Mouse (Mus musculus) right cerebral cortex, adult 18-20 months (tissue): ENCODE results near the gene Id4.
A peak's percentile ranks its signal among the peaks of the same experiment; 100 is the strongest.

Experiments used
- DNase-seq: peaks from one replicate; pipeline ENCODE4 v3.0.0; 2022; ENCODE audit warnings: mixed read lengths

Id4 gene

DNA sequence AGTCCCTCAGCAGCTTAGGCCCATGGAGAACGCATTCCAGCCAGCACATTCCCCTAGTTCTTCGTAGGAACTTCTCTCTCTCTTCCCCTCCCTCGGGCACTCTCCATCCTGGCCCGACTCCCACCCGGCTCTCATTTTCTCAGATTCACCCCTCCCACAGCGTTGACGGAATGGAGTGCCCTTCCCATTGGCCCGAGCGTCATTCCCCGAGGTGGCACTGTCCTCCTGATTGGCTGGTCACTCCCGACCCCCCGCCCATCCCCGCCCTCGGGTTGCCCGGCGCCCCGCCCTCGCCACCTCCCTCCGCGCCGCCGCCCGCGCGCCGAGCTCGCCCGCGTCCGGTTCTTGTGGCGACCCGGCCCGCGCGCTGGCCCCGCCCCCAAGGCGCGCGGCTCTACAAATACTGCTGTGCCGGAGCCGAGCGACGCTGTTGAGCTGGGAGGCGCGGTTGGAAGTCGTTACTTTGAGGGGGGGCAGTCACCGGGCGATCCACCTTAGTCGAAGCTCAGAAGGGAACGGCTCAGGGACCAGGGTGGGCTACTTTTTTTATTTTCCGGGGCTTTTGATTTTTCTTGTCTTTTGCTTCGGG lies at the start of gene Id4:
Gene Id4 (plus strand): TSS at position 539 of the 589 bp plus-strand sequence.
- peak; percentile 97 for DNase-seq

GRCm38 (mm10) chr13:48227136-48227535 lies 33.9 kb upstream of the Id4 start:
- DNase-seq: peak; percentile 5

DNA sequence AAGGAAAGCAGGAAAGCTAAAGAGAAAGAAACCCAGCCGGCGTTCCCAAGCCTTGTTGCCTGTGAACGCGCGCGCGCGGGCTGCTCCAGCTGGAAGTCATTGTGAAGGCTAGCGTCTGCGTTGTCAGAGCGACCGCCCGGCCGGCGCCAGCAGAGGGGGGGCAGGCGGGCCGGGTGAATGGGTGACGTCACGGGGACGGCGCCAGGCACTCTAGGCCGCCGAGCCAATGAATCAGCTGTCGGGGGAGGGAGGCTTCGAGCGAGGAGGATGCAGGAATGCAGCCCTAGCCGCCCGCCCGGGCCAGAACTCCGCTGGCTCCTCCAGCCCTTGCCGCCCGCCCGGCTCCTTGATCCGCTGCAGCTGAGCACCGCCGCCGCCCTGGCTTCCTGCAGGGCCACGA lies 33.3 kb upstream of the Id4 start:
- peak; percentile 96 for DNase-seq

- DNase-seq: no peak
Measured at GRCm38 (mm10) chr13:48228114-48228513, 32.9 kb upstream of the Id4 start.

DNA sequence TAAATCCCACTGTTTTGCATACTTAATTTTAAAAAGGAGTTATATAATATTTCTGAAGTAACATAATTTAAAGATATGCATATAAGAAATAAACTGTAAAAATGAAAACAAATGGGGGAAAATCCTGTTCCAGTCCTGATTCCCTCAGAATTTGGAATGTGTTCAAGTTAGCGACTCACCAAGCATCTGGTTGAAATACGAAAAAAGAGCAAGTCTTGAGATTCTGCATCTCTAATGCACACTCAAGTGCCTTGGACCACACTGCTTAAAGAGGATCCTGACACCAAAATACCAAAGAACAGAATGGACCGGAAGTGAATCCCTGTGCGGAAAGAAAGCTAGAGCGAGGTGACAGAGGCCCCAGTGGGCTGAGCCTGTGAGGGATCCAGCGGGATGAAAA lies 30.0 kb upstream of the Id4 start:
- DNase-seq: peak; percentile 5

DNA sequence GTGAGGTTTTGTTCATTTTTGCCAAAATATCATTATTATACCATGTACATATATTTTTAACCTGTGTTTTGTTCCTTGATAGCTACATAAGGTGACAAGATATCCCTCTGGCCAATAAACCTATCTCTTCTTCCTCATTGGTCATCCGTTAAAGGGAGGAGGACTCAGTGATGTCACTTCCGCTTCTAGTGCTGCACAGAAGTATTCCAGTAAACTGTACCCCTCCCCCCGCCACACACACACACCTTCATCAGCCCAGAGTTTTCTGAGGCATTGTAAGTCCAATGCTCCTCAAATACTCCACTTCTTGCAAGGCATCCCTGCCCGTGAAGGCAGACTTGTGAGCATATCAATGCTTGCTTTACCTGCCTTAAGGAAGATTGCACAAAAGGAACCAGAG lies 24.6 kb upstream of the Id4 start:
- DNase-seq: no peak

GRCm38 (mm10) chr13:48236865-48237264 lies 24.2 kb upstream of the Id4 start:
- no peak for DNase-seq

DNA sequence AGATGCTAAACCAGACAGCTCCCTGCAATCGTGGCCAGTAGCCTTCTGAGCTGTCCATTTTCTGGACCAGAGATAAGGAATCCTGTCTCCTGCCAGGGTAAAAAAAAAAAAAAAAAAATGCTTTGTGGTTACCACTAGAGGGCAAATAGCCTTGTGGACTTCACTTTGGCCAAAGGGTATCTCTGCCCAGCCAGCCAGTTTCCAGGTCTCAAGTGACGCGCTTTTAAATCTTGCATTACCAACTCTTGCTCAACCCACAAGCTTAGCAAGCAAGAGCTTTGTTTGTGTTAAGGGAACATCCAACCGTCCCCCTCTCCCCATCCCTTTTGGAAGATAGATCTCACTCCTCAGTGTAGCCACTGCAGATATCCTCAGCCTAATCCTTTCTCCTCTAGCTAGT lies 23.5 kb upstream of the Id4 start:
- no peak for DNase-seq

DNA sequence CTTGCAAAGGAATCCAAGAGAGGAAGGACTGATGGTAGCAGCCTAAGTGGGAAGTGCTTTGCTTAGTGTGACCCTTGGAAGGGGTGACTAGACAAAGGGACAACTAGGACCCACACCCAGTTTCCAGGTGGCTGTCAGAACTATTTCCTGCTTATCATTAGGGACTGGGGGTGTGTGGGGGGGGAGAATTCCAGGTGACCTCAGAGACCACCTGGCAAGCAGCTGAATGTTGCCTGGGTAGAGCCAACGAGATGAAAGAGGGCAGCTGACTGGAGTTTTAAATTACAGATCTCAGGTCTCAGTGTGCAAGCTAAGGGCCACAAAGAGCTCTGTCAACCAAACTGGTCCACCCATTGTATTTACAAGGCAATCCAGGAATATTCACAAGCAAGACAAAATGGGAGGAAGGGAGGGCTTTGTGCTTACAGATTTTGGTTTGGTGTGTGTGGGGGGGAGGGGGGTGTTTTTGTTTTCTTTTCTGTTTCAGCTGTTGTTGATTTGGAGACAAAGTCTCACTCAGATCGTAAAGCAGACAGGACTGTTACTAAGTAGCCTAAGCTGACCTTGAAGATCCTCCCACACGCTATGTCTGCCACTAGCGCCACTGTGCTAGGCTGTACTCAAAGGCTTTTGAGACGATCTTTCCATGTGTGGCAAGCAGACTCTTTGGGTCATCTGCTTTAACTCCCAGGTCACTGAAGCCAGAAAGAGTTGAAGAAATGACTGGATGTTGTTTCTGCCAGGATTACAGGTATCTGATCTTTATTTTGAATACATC lies 15.6 kb upstream of the Id4 start:
- no peak for DNase-seq

DNA sequence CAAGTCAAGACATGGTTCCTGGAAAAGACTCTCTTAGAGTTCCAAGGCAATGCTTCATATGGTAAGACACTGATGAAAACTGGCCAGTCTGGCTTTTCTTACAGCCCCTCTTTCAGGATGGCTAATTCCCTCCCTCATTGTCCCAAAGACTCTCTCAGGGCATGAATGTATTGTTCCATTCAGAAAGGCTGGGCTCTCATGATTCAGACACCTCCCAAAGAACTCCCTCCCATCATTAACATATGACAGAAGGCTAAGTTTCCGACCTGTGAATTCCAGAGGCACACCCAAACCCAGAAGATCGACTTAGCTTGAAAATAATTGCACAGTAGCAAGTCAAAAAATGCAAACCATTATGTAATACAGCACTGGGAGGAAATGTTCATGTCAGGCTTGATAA lies 8.5 kb upstream of the Id4 start:
- DNase-seq: no peak

DNA sequence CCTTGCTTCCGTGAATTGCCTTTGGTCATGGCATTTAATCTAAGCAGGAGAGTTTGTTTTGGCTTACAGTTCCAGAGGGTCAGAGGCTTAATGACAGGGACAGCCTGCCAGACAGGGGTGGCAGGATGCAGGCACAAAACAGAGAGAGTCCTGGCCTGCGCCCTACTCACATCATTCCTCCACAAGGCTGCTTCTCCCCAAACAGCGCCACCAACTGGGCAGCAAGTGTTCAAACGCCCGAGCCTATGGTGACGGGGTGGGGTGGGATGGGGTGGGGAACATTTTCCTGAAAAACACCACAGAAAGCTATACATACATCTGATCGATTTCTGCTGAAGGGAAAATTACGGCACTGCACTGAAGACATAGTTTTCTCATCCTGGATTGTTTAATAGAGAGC lies 6.0 kb upstream of the Id4 start:
- no peak for DNase-seq

DNA sequence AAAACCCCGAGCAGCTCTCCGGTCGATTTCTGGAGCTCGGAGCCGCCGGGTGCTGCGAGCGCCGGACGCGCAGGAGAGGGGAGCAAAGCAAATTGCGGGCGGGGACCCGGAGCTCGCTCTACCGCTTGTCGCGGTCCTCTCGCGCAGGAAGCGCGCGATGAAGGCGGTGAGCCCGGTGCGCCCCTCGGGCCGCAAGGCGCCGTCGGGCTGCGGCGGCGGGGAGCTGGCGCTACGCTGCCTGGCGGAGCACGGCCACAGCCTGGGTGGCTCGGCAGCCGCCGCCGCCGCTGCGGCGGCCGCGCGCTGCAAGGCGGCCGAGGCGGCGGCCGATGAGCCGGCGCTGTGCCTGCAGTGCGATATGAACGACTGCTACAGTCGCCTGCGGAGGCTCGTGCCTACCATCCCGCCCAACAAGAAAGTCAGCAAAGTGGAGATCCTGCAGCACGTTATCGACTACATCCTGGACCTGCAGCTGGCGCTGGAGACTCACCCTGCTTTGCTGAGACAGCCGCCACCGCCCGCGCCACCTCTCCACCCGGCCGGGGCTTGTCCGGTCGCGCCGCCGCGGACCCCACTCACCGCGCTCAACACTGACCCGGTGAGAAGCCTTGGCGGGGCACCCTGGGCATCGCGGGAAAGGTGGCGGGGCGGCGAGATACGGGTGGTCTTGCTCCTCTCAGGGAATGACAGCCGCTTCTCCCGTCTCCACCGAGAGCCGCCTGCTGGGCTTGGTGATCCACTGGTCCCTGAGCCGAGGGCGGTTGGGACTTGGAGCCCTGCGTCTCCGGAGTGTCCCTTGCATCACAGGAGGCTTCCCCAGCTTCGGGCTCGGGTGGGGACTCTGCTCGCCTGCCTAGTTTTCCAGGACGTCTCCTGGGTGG lies 553 bp downstream of the Id4 start:
- DNase-seq: peak; percentile 34

GRCm38 (mm10) chr13:48262451-48262969 lies 1.5 kb downstream of the Id4 start:
- DNase-seq: peak; percentile 8

GRCm38 (mm10) chr13:48265029-48265428 lies 4.0 kb downstream of the Id4 start:
- DNase-seq: no peak

DNA sequence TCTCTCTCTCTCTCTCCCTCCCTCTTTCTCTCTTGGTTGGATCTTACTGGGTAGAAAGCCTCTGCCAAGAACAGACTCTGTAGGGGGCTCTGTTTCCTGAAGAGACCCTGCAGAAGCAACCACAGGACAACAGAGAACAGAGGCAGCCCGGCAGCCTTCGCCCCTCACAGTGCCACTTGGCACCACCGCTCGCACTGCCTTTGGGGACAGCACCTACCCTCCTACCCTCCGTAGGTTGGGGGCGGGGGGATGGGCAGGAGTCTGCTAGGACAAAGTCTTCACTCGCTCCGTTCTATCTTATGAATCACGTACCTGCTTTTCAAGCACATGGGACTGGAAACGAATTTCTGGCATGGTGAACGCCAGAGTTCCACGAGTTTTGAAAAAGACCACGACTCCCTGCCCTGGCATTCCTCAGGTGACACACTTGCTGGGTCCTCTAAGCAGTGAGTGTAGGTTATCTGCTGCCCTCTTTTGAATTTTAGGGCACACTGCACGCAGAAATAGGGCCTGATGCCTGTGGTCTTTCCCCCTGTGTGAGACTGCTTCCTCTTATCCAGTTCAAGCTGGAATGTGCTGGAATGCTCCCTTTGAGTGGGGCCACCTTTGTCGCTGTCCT lies 12.5 kb downstream of the Id4 start:
- peak; percentile 28 for DNase-seq

DNA sequence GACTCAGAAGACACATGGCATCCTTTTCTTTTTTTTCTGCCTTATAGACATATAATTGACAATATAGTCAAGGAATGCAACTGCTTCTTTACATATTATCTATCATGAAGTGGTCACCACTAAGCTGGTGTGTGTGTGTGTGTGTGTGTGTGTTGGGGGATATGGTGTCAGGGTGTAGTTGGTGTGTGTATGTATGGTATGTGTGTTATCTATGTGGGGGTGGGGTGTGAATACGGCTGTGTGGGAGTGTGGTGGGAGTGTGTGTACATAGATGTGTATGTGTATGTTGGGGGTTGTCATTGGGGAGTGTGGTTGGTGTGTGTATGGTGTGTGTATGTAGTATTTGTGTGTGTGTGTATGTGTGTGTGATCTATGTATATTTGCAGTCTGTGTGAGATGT lies 13.1 kb downstream of the Id4 start:
- no peak for DNase-seq

- DNase-seq: no peak
Measured at GRCm38 (mm10) chr13:48276981-48277380, 16.0 kb downstream of the Id4 start.

DNA sequence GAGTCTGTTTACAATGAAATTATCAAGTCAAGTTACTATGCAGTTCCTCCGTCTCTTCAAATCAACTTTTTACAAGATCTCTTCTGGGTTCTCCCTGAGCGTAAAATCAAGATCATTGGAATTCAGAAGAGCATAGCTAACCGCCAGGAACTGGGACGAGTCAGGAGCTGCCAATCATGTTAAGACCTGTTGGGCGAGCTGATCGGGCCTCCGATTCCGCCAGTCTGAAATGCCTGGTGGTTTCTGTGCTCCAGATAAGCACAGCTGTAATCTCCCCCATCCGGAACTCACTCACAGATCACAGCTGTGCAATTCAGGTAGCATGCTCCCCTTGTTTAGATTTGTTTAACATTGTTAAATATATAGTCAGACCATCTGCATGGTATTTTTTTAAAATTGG lies 23.4 kb downstream of the Id4 start:
- DNase-seq: no peak

DNA sequence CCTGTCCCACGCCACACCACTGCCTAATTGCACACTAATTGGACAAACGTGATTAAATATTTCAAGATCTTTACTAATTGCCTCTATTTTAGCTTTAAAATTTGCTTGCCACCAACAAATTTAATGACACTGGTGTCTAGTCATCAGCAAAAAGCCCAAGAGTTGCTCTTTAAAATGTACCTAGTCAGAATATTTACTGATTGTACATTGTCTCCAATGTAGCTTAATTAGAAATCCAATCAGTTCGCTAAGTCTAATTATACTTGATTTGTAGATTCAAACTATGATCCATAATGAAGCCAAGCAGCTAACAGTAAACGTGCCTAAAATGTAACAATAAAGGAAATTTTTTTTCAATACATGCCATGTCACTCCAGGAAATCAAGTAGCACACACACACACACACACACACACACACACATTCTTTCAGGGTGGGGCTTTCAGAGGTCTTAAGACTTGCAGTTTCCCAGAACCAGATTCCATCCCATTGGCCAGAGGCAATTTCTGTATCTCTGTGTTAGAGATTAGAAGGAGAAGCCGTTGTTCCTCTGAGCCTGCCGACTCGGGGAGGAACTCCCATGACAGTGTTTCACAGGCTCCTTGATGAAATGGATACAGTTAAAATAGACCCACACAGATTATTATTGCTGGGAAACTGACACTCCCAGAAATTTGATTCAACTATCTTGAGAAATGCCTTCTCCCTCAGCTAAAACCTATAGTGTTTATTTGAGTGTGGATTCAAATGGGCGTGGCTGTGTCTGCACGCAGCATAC lies 24.1 kb downstream of the Id4 start:
- no peak for DNase-seq

DNA sequence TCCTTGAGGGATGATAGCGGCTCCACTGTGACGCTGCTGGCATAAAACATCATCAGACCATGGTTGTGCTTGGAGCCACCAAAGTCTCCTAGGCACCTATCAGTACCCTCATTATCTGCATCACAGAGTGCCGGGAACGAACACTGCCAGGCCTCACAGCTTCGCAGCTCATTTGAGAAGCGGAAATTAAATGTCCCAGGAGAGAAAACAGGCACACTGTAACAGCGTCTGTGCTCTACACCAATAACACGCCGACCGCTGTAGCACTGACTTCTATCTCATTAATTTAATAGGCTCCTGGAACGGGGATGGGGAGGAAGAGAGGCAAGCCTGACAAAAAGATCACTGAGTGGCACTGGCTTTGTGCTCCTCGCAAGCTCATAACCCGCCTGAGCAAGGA lies 29.4 kb downstream of the Id4 start:
- DNase-seq: no peak

GRCm38 (mm10) chr13:48314500-48314899 lies 53.5 kb downstream of the Id4 start:
- DNase-seq: no peak
